In genomic region chr9:56722089-56722825, GRCm38 (mm10) we compare ENCODE assay signal across 18 mouse cellular contexts.
DNase-seq lines count a peak whose midpoint lies in the region; ATAC-seq lines count a peak whose summit lies in the region.
"Had no signal": no experiment of that assay in that cellular context is flagged by ENCODE, and none has a peak within 500 bp of the region (broad histone marks: within the 10 kb centered on the region; RNA-seq: fewer than 3 reads in every experiment).

No protein-coding gene starts in this region.

- no peak overlapping the region for H3K9ac ChIP-seq in forebrain, embryonic 14.5 days (ENCODE audit: low read length)
- no peak overlapping the region for H3K9ac ChIP-seq in forebrain, embryonic 11.5 days (ENCODE audit: low read length)
- no peak overlapping the region for H3K9ac ChIP-seq in midbrain, embryonic 13.5 days (replicated peaks)
- H3K9ac ChIP-seq: embryonic facial prominence, embryonic 12.5 days; limb, embryonic 13.5 days; liver, embryonic 15.5 days had no signal

- H3K27me3 ChIP-seq in forebrain, embryonic 14.5 days (replicated peaks; ENCODE audit: control insufficient read depth, insufficient read depth, low read length), result 0 out of 2 replicates have a peak, but pooled peaks cover 10% of the 10 kb centered on the region
- no peaks in the 10 kb centered on the region for H3K27me3 ChIP-seq in forebrain, embryonic 11.5 days (ENCODE audit: control insufficient read depth, insufficient read depth, low read length)
- H3K27me3 ChIP-seq in midbrain, embryonic 13.5 days, result no peaks in the 10 kb centered on the region
- H3K27me3 ChIP-seq: liver, embryonic 15.5 days had no signal

- 65% methylated on average over 11 of the region's 11 CpGs for WGBS in forebrain, embryonic 14.5 days
- WGBS in forebrain, embryonic 11.5 days, result 72% methylated on average over 11 of the region's 11 CpGs
- WGBS in midbrain, embryonic 13.5 days, result 78% methylated on average over 11 of the region's 11 CpGs

- peak; percentile 46; the same call in 1 of the 2 replicates for ATAC-seq in forebrain, embryonic 14.5 days
- no peak for ATAC-seq in forebrain, embryonic 11.5 days (replicated peaks; ENCODE audit: low FRiP score)
- no peak for ATAC-seq in midbrain, embryonic 13.5 days

- peak; percentile 41 for DNase-seq in forebrain, embryonic 14.5 days (ENCODE audit: low spot score)
- DNase-seq in forebrain, embryonic 11.5 days (ENCODE audit: low spot score), result no peak
- DNase-seq in layer of hippocampus, adult 9-11 months, result peak; percentile 51
- no peak for DNase-seq in layer of hippocampus, postnatal 14 days (ENCODE audit: low spot score in 2 of 2)
- DNase-seq in testis, postnatal 10 days (ENCODE audit: low spot score), result peak; percentile 54
- DNase-seq in testis, postnatal 14 days (ENCODE audit: low spot score), result no peak
- DNase-seq in right cerebral cortex, postnatal 4 days, result peak; percentile 44
- DNase-seq: adrenal gland, adult 8-10 months; cerebellum, adult 9-10 months; gastrocnemius, postnatal 10 days; kidney, adult 8-10 months; lung, postnatal 14 days; thymus, postnatal 14 days had no signal

- H3K9me3 ChIP-seq in forebrain, embryonic 14.5 days (replicated peaks; ENCODE audit: control insufficient read depth, low read length), result no peaks in the 10 kb centered on the region
- no peaks in the 10 kb centered on the region for H3K9me3 ChIP-seq in forebrain, embryonic 11.5 days (ENCODE audit: control insufficient read depth, low read length)
- H3K9me3 ChIP-seq in midbrain, embryonic 13.5 days, result no peaks in the 10 kb centered on the region
- H3K9me3 ChIP-seq: embryonic facial prominence, embryonic 12.5 days; limb, embryonic 13.5 days; liver, embryonic 15.5 days; midbrain, embryonic 10.5 days had no signal

- peaks cover 3% of the 10 kb centered on the region; the same call in 1 of the 2 replicates for H3K4me1 ChIP-seq in forebrain, embryonic 14.5 days (ENCODE audit: control insufficient read depth, insufficient read depth, low read length)
- H3K4me1 ChIP-seq in forebrain, embryonic 11.5 days (replicated peaks; ENCODE audit: control insufficient read depth, insufficient read depth, low read length), result no peaks in the 10 kb centered on the region
- H3K4me1 ChIP-seq in midbrain, embryonic 13.5 days (replicated peaks), result peaks cover 2% of the 10 kb centered on the region
- H3K4me1 ChIP-seq: embryonic facial prominence, embryonic 12.5 days; limb, embryonic 13.5 days; liver, embryonic 15.5 days; midbrain, embryonic 10.5 days had no signal

- no peak overlapping the region for H3K4me2 ChIP-seq in forebrain, embryonic 14.5 days (ENCODE audit: low read length)
- H3K4me2 ChIP-seq in forebrain, embryonic 11.5 days (ENCODE audit: low read depth, low read length, severe bottlenecking), result no peak overlapping the region
- no peak overlapping the region for H3K4me2 ChIP-seq in midbrain, embryonic 13.5 days (replicated peaks)
- H3K4me2 ChIP-seq: embryonic facial prominence, embryonic 12.5 days; limb, embryonic 13.5 days; liver, embryonic 15.5 days had no signal

- H3K27ac ChIP-seq in forebrain, embryonic 14.5 days (ENCODE audit: low read depth, low read length), result no peak overlapping the region
- no peak overlapping the region for H3K27ac ChIP-seq in forebrain, embryonic 11.5 days (ENCODE audit: low read depth, low read length)
- H3K27ac ChIP-seq in midbrain, embryonic 13.5 days, result no peak overlapping the region
- H3K27ac ChIP-seq: embryonic facial prominence, embryonic 12.5 days; limb, embryonic 13.5 days; liver, embryonic 15.5 days; midbrain, embryonic 10.5 days had no signal

- H3K4me3 ChIP-seq in forebrain, embryonic 14.5 days (ENCODE audit: low read depth, low read length), result no peak overlapping the region
- H3K4me3 ChIP-seq in forebrain, embryonic 11.5 days (ENCODE audit: low read depth, low read length), result no peak overlapping the region
- no peak overlapping the region for H3K4me3 ChIP-seq in midbrain, embryonic 13.5 days (replicated peaks)
- H3K4me3 ChIP-seq: embryonic facial prominence, embryonic 12.5 days; limb, embryonic 13.5 days; liver, embryonic 15.5 days; midbrain, embryonic 10.5 days had no signal

- no peaks in the 10 kb centered on the region for H3K36me3 ChIP-seq in forebrain, embryonic 14.5 days (ENCODE audit: control insufficient read depth, insufficient read depth, low read length)
- H3K36me3 ChIP-seq in forebrain, embryonic 11.5 days (ENCODE audit: control insufficient read depth, insufficient read depth, low read length), result no peaks in the 10 kb centered on the region
- H3K36me3 ChIP-seq in midbrain, embryonic 13.5 days, result no peaks in the 10 kb centered on the region
- H3K36me3 ChIP-seq: embryonic facial prominence, embryonic 12.5 days; limb, embryonic 13.5 days; liver, embryonic 15.5 days; midbrain, embryonic 10.5 days had no signal

Comparison
In these comparisons a context has a peak if more than half of its experiments do, and no peak if none do; other contexts are left out.
1. DNase-seq: peak in forebrain, embryonic 14.5 days (single experiment), layer of hippocampus, adult 9-11 months (single experiment), testis, postnatal 10 days (single experiment) and right cerebral cortex, postnatal 4 days (single experiment); none in forebrain, embryonic 11.5 days (single experiment), layer of hippocampus, postnatal 14 days (0 of 2) and testis, postnatal 14 days (single experiment).